Mouse (Mus musculus) splenic B cell, adult 2 months (primary cell): ENCODE data around the gene Glipr2.

Experiments
- DNase-seq: peaks from one replicate; pipeline ENCODE4 v3.0.0-alpha.2; 2011; ENCODE audit warnings: low read depth, low spot score
- H3K27me3 ChIP-seq: 2 replicates; pipeline ENCODE4 v1.6.1; 2012; ENCODE audit warnings: mild to moderate bottlenecking, low read length, moderate library complexity, mixed read lengths; ENCODE audit not compliant: control insufficient read depth, poor library complexity, insufficient read depth, severe bottlenecking
- H3K36me3 ChIP-seq: 2 replicates; pipeline ENCODE4 v1.6.1; 2012; ENCODE audit warnings: mild to moderate bottlenecking, low read length, moderate library complexity, mixed read lengths; ENCODE audit not compliant: control insufficient read depth, poor library complexity, insufficient read depth, severe bottlenecking

The Glipr2 gene

GRCm38 (mm10) chr4:44010893-44011292, 53.7 kb downstream of the Glipr2 start:
- Histone ChIP-seq H3K36me3 (no peaks in the 10 kb centered on the region), H3K27me3 (no peaks in the 10 kb centered on the region)
- DNase-seq = no peak

- no peaks in the 10 kb centered on the region for H3K27me3 ChIP-seq
- peak; percentile 17 for DNase-seq
Measured at GRCm38 (mm10) chr4:44011799-44012198, 54.6 kb downstream of the Glipr2 start.

GRCm38 (mm10) chr4:44012376-44013367, 55.5 kb downstream of the Glipr2 start:
- Histone ChIP-seq H3K36me3 (no peaks in the 10 kb centered on the region), H3K27me3 (no peaks in the 10 kb centered on the region)
- DNase-seq = peak; percentile 91

More at GRCm38 (mm10) chr4:44011799-44012198, 54.6 kb downstream of the Glipr2 start:
- no peaks in the 10 kb centered on the region for H3K36me3 ChIP-seq

DNA sequence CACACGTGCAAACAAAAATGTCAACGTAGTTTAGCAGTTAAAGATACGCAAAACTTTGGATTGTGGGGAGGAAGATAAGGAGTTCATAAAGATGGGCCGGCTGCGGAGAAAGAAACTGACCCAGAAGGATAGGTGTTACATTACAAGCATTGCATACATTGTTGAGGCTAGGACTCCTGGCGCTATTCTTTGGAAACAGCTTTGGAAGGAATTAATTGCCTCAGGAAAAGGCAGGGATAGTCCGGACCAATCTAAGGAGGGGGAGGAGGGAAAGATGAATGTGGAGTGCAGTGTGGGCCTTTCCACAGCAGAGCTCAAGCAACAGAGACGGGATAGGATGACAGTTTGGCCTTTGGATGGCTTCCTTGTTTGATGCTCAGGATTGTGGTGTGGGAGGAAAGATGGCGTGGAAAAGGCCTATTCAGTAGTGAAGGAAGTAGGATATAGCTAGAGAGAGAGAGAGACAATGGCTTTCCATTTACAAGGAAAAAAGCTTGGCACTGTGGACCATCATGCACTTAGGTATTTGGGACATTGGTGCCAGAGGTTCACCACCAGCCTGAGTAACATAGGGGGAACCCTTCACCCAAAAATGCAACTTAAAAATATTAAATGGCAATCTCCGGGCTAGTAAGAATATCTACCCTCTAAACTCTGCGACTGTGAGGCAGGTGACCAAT, 56.3 kb downstream of the Glipr2 start:
- Histone ChIP-seq H3K36me3 (no peaks in the 10 kb centered on the region), H3K27me3 (no peaks in the 10 kb centered on the region)
- DNase-seq = no peak

DNA sequence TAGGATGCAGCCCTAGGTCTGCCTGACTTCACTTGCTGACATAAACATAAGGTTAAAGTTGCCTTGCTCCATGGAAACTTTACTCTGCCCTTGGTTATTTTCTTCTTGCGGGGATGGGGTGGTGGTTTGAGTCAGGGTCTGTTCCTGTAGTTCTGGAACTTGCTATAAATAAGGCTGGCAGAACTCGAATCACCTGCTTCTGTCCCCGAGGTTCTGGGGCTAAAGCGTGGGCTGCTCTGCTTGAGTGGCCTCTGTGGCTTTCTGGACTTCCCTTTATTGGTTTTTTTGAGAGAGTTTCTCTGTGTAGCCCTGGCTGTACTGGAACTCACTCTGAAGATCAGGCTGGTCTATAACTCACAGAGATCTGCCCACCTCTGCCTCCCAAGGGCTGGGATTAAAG, 58.9 kb downstream of the Glipr2 start:
- peaks cover 11% of the 10 kb centered on the region; the same call in 1 of the 2 replicates for H3K36me3 ChIP-seq
- DNase-seq = peak; percentile 67
- H3K27me3 ChIP-seq = no peaks in the 10 kb centered on the region

DNA sequence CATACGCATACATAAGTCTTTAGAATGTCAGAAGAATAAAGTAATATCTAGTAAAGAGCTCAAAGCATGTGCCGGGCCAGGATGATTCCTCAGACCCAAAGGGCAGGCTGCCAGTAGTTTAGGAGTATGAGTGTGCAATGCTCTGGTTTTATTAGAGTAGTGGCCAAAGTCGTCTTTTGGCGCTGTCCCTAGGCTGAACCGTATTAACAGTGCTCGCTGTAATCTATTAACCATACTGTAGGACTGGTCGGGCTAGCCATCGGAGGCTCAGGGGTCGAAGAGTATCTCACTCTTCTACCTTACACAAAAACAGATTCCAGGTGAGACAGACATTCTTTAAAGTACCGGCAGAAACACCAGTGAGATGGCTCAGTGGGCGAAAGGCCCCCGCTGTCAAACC, 59.6 kb downstream of the Glipr2 start:
- peaks cover 11% of the 10 kb centered on the region; the same call in 1 of the 2 replicates for H3K36me3 ChIP-seq
- DNase-seq = no peak
- no peaks in the 10 kb centered on the region for H3K27me3 ChIP-seq

DNA sequence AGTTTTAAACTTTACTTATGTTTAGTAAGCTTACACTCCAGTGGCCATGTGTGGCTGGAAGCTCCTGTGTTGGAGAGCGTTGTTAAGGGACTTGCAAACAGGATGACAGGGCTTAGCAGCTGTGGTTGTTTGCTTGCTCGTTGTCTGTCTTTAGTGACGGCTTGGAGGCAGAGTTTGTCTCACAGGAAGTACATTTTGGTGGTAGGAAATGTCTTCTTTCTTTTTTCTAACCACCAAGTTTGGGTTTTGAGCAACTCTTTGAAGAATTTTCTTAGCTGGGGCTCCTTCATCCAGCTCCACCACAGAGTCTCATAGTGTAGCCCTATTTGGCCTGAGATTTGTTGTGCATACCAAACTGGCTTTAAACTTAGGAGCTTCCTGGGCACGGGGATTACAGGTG, 65.1 kb downstream of the Glipr2 start:
- DNase-seq = peak; percentile 19
- H3K36me3 ChIP-seq = peaks cover 17% of the 10 kb centered on the region; the same call in 1 of the 2 replicates
- H3K27me3 ChIP-seq = no peaks in the 10 kb centered on the region

DNA sequence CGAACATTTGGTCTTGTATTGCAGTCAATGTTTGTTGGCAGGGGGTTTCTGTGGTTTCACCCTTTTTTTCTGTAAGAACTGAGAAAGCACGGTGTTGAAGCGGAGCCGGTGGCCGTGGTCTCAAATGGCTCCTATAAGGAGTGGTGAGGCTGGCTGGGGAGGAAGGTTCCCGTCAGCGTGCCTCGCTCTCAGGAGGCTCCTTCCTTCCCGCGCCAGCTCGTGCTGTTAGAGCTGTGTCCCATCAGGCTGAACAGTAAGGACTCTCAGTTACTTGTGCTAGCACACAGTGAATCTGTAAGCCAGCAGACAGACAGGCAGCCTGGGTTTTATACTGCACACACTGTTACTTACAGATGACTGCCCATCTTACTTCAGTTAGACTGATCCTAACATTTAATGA, 65.6 kb downstream of the Glipr2 start:
- peaks cover 20% of the 10 kb centered on the region for H3K36me3 ChIP-seq
- DNase-seq = no peak
- no peaks in the 10 kb centered on the region for H3K27me3 ChIP-seq

DNA sequence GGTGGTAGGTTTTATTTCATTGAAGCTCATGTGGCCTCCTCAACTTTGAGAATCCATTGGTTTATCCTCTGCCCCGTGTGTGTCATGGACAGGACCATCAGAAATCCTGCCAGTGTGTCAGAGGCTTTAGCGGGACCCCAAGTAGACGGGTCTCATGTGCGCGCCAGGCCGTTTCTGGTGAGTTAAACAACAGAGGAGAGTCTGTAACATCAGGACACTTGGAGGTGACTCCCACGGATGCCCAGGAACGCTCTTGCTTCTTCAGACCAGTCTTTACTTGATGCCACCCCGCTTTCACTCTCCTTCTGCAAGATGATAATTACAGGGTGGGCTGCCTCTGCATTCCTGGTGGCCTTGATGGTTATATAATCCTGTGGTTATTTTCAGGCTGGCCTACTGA, 66.5 kb downstream of the Glipr2 start:
- H3K36me3 ChIP-seq = peaks cover 26% of the 10 kb centered on the region
- DNase-seq = no peak
- no peaks in the 10 kb centered on the region for H3K27me3 ChIP-seq

DNA sequence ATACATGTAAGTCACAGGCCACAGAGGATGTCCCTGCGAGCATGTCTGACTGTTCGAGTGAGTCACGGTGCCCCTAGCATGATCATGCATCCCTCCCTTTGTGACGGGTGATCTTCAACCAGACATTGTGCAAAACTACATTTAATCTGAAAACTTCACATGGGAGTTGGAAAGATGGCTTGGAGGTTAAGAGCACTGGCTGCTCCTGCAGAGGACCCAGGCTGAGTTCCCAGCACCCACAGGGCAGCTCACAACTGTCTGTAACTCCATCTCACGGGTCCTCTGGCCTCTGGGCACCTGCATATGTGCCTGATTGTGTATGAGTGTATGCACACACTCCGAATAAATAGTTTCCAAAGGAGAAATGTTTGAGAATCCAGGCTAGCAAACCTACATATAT, 67.0 kb downstream of the Glipr2 start:
- no peak for DNase-seq
- Histone ChIP-seq H3K27me3 (no peaks in the 10 kb centered on the region), H3K36me3 (peaks cover 28% of the 10 kb centered on the region)

DNA sequence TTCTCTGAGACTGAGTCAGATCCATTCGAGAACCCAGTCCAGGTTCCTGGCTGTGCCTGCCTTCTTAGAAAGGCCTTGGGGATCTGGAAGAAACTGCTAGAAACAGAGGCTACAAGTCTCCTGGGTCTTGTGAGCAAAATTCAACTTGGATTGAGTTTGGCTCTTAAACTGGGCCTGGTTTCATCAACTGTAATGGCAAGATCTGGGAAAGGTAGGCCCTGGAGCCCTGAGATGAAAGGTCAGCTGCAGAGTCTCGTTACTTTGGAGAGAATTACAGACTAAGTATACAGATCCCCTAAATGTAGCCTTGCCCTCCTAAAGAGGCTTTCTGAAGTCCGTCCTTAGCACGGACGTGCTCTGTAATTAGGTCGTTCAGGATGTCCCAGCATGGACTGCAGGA, 68.4 kb downstream of the Glipr2 start:
- no peaks in the 10 kb centered on the region for H3K27me3 ChIP-seq
- no peak for DNase-seq
- H3K36me3 ChIP-seq = peaks cover 21% of the 10 kb centered on the region
